Mouse (Mus musculus) forebrain, embryonic 15.5 days (tissue): Measurements from ENCODE around the gene Man2a1. TPM values are rescaled to one million over a fixed set of nuclear protein-coding genes. Genes with fewer than 3 reads are reported as not detected.

Source experiments
- ATAC-seq: fragments of 200-750 bp; cut with Nextera tagmentation; replicated peaks from 2 replicates; pipeline ENCODE4 v1.8.0; 2017; ENCODE audit warnings: mild to moderate bottlenecking, moderate TSS enrichment, moderate library complexity
- H3K27ac ChIP-seq: fragments of 300-500 bp; sonication (generic); replicated peaks from 2 replicates; pipeline ENCODE4 v1.5.1; 2015; ENCODE audit warnings: mild to moderate bottlenecking, inconsistent platforms
- H3K27me3 ChIP-seq: fragments of 300-500 bp; sonication (generic); 2 replicates; pipeline ENCODE4 v1.6.1; 2015; ENCODE audit warnings: inconsistent platforms
- H3K36me3 ChIP-seq: fragments of 300-500 bp; sonication (generic); 2 replicates; pipeline ENCODE4 v1.6.1; 2015; ENCODE audit warnings: mild to moderate bottlenecking, inconsistent platforms
- H3K4me1 ChIP-seq: fragments of 300-500 bp; sonication (generic); 2 replicates; pipeline ENCODE4 v1.6.1; 2015; ENCODE audit warnings: inconsistent platforms
- H3K4me2 ChIP-seq: fragments of 300-500 bp; sonication (generic); replicated peaks from 2 replicates; pipeline ENCODE4 v1.6.1; 2015; ENCODE audit warnings: mild to moderate bottlenecking, inconsistent platforms
- H3K4me3 ChIP-seq: fragments of 300-500 bp; sonication (generic); 2 replicates; pipeline ENCODE4 v1.5.1; 2015; ENCODE audit warnings: mild to moderate bottlenecking, inconsistent platforms
- H3K9ac ChIP-seq: fragments of 300-500 bp; sonication (generic); replicated peaks from 2 replicates; pipeline ENCODE4 v1.6.1; 2015; ENCODE audit warnings: mild to moderate bottlenecking, inconsistent platforms
- H3K9me3 ChIP-seq: fragments of 300-500 bp; sonication (generic); 2 replicates; pipeline ENCODE4 v1.6.1; 2016; ENCODE audit warnings: inconsistent platforms
- WGBS: fragments of 180-500 bp; shearing (Covaris S2); methylation state at CpG from one replicate; pipeline ENCODE4 v1.1.7; 2015; ENCODE audit warnings: mixed read lengths; 5-methylcytosine and 5-hydroxymethylcytosine counted together
- polyA plus RNA-seq: library from polyadenylated mRNA; unstranded; fragments of >200 nt; fragmentation: Nextera tagmentation; extraction: Ambion mirVana; gene quantifications from 2 replicates; pipeline ENCODE4 v1.2.1, GENCODE M21; 2015

Man2a1 gene
- polyA plus RNA-seq, 1 experiment from 2014 or later = 3.4 TPM

GRCm38 (mm10) chr17:64618996-64619395 lies 18.5 kb downstream of the Man2a1 start:
- Histone ChIP-seq H3K9me3 (no peaks in the 10 kb centered on the region), H3K4me2 (no peak overlapping the region), H3K4me3 (no peak overlapping the region), H3K4me1 (no peaks in the 10 kb centered on the region), H3K9ac (no peak overlapping the region), H3K36me3 (no peaks in the 10 kb centered on the region), H3K27me3 (no peaks in the 10 kb centered on the region), H3K27ac (no peak overlapping the region)
- no peak for ATAC-seq
- WGBS = 83% methylated on average over 4 of the region's 4 CpGs

DNA sequence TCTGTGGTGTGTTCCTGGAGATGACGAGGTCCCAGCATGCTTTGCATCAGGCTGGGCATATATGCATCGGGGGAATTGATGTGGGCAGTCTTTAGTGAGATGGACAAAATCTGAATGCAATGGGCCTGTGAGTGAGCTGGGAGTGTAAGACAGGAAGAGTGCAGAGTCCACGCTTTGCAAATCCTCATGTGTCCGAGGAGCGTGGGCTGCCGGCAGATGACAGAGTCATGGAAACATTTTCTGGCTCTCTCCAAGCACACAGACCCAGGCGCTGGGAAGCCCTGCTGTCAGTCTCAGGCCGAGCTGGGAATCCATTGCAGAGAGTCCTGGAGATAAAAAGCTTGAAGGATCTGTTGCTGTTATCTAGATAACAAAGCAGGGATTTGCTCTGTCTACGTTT lies 19.6 kb downstream of the Man2a1 start:
- Histone ChIP-seq H3K36me3 (no peaks in the 10 kb centered on the region), H3K4me2 (no peak overlapping the region), H3K9ac (no peak overlapping the region), H3K4me3 (no peak overlapping the region), H3K4me1 (no peaks in the 10 kb centered on the region), H3K27me3 (no peaks in the 10 kb centered on the region), H3K9me3 (no peaks in the 10 kb centered on the region), H3K27ac (no peak overlapping the region)
- WGBS = 70% methylated on average over 9 of the region's 9 CpGs
- ATAC-seq = no peak

DNA sequence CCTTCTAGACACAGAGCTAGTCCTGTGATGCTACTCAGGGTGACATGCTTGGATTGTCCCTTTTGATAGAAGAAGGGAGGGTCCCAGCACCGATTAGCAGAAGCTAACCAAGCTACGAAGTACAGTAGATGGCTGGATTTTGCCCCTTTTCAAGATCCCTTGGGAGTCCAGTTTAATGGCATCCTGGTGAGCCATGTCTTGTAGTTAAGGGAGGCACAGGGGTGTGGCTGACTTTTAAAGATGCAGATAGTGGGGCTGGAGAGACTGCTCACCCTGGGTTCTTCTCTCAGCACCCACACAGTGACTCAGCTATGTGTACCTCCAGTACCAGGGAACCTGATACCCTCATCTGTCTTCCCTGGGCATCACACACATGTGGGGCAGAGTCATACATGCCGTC lies 20.1 kb downstream of the Man2a1 start:
- WGBS = 91% methylated on average over 3 of the region's 3 CpGs
- Histone ChIP-seq H3K4me3 (no peak overlapping the region), H3K4me2 (no peak overlapping the region), H3K9me3 (no peaks in the 10 kb centered on the region), H3K27me3 (no peaks in the 10 kb centered on the region), H3K36me3 (no peaks in the 10 kb centered on the region), H3K9ac (no peak overlapping the region), H3K27ac (no peak overlapping the region), H3K4me1 (no peaks in the 10 kb centered on the region)
- ATAC-seq = no peak

DNA sequence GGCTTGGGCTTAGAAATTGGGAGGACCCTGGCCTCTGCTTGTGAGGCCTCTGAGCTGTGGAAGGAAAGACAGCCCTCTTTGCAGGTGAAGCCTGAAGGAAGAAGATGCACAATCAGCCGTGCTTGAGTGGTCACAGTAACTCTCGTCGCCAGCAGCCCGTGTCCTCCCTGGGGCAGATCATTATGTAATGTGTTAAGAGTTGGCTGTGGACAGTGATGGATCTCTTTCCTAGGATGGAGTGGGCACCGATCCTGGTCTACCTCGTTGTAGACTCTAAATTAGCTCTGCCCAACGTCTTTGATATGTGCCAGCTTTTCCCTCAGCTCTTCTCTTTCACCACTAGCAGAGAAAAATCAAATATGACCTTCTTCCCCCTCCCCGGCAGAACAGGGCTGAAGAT lies 20.7 kb downstream of the Man2a1 start:
- H3K27ac ChIP-seq = no peak overlapping the region
- no peak for ATAC-seq
- no peaks in the 10 kb centered on the region for H3K4me1 ChIP-seq
- no peak overlapping the region for H3K9ac ChIP-seq
- H3K4me3 ChIP-seq = no peak overlapping the region
- no peak overlapping the region for H3K4me2 ChIP-seq
- 66% methylated on average over 8 of the region's 8 CpGs for WGBS
- H3K36me3 ChIP-seq = no peaks in the 10 kb centered on the region
- no peaks in the 10 kb centered on the region for H3K27me3 ChIP-seq
- no peaks in the 10 kb centered on the region for H3K9me3 ChIP-seq

DNA sequence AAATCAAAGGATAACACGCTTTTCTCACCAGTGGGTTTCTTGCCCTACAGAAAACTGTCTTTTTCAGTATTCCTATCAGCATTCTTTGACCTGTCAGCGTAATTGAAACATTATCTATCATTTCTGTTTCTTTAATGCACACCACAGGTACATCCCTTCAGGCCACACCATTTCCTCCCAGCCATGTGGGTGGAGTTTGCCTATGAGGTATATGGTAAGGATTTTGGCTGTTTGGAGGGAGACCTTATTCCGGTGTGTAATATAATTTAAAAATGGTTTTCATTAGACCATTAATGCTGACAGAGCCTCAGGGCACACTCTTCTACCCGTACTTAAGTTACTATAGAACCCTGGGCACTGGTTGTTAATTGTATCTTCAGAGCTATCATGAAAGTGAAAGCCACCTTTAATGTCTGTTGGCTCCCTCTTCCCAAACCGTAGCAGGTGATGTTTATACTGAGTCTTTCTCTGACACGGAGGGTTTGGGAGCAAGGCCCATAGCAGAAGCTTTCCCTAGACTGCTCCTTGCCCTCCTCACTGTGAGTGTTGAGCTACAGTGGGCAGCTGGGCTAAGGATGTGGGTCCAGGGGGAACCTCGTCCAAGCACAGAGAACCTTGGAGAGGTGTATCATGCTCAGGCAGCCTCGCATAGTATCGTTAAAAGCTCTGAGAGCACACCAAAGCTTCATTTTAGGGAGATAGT lies 21.3 kb downstream of the Man2a1 start:
- H3K9me3 ChIP-seq = no peaks in the 10 kb centered on the region
- no peak for ATAC-seq
- H3K27ac ChIP-seq = no peak overlapping the region
- H3K4me3 ChIP-seq = no peak overlapping the region
- H3K36me3 ChIP-seq = no peaks in the 10 kb centered on the region
- no peak overlapping the region for H3K9ac ChIP-seq
- H3K4me2 ChIP-seq = no peak overlapping the region
- WGBS = 90% methylated on average over 9 of the region's 9 CpGs
- no peaks in the 10 kb centered on the region for H3K27me3 ChIP-seq
- no peaks in the 10 kb centered on the region; the same call in 1 of the 2 replicates for H3K4me1 ChIP-seq

DNA sequence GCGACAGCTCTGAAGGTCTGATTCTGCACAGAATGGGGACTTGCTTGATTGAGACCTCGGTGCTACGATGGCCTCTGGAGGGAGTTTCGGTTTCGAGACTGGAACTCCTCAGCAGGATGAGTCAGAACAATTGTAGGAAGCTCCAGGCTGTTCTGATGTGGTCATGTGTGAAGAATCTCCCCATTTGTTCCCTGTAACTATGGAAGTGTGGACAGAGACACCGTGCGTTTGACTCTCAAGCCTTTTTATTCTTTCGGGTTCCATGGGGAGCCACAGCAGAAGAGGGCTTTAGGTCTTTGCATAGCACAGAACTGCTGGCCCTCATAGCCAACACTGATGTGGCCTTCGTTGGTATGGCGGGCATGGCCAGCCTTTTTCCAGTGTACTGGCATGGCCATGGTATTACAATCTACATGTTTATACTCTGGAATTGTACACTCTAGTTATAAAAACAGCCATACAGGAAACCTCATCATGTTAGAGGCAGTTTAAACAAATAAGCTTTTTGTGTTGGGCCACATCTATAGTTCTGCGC lies 21.9 kb downstream of the Man2a1 start:
- no peak overlapping the region for H3K4me3 ChIP-seq
- WGBS = 80% methylated on average over 11 of the region's 11 CpGs
- H3K9me3 ChIP-seq = no peaks in the 10 kb centered on the region
- no peak for ATAC-seq
- H3K9ac ChIP-seq = no peak overlapping the region
- H3K27ac ChIP-seq = no peak overlapping the region
- no peaks in the 10 kb centered on the region for H3K36me3 ChIP-seq
- no peaks in the 10 kb centered on the region for H3K27me3 ChIP-seq
- H3K4me2 ChIP-seq = no peak overlapping the region
- H3K4me1 ChIP-seq = peaks cover 6% of the 10 kb centered on the region

GRCm38 (mm10) chr17:64624439-64624838 lies 23.9 kb downstream of the Man2a1 start:
- Histone ChIP-seq H3K27me3 (no peaks in the 10 kb centered on the region), H3K4me2 (no peak overlapping the region), H3K27ac (0 out of 2 replicates have a peak overlapping the region, but pooled peaks have one; percentile 9), H3K36me3 (no peaks in the 10 kb centered on the region), H3K4me1 (peaks cover 7% of the 10 kb centered on the region), H3K9ac (no peak overlapping the region), H3K4me3 (no peak overlapping the region), H3K9me3 (no peaks in the 10 kb centered on the region)
- 91% methylated on average over 15 of the region's 15 CpGs for WGBS
- no peak for ATAC-seq

DNA sequence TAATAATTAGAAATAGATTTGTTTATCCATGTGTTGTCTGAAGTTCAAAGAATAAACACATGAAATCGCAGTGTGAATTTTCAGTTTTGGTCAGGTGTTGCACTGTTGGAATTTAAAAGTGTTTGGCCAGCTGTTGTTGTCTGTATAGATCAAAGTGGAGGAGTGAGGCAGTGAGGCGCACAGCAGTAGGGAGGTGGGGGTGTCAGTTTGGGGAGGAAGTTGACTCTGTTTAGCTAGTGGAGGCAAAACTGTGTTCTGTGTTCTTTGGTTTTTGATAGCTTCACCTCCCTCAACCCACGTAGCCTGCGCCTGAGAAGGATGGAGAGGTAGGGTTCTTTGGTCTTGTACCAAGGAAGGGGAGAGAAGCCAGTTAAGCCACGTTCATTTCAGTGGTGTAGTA lies 28.3 kb downstream of the Man2a1 start:
- Histone ChIP-seq H3K27me3 (no peaks in the 10 kb centered on the region), H3K4me1 (peaks cover 7% of the 10 kb centered on the region), H3K27ac (no peak overlapping the region), H3K9me3 (no peaks in the 10 kb centered on the region), H3K4me2 (no peak overlapping the region), H3K9ac (no peak overlapping the region), H3K36me3 (no peaks in the 10 kb centered on the region), H3K4me3 (no peak overlapping the region)
- ATAC-seq = no peak
- WGBS = 90% methylated on average over 5 of the region's 5 CpGs

GRCm38 (mm10) chr17:64629486-64629885 lies 28.9 kb downstream of the Man2a1 start:
- Histone ChIP-seq H3K27me3 (no peaks in the 10 kb centered on the region), H3K4me2 (no peak overlapping the region), H3K9ac (no peak overlapping the region), H3K36me3 (no peaks in the 10 kb centered on the region), H3K4me1 (peaks cover 7% of the 10 kb centered on the region), H3K9me3 (no peaks in the 10 kb centered on the region), H3K4me3 (no peak overlapping the region), H3K27ac (no peak overlapping the region)
- 88% methylated on average over 5 of the region's 5 CpGs for WGBS
- no peak for ATAC-seq

GRCm38 (mm10) chr17:64630506-64630905 lies 30.0 kb downstream of the Man2a1 start:
- H3K27ac ChIP-seq = no peak overlapping the region
- no peaks in the 10 kb centered on the region for H3K27me3 ChIP-seq
- no peaks in the 10 kb centered on the region for H3K36me3 ChIP-seq
- H3K4me1 ChIP-seq = peaks cover 7% of the 10 kb centered on the region
- H3K4me2 ChIP-seq = no peak overlapping the region
- 96% methylated on average over 12 of the region's 12 CpGs for WGBS
- ATAC-seq = no peak
- no peaks in the 10 kb centered on the region for H3K9me3 ChIP-seq
- no peak overlapping the region for H3K4me3 ChIP-seq
- H3K9ac ChIP-seq = no peak overlapping the region

- Histone ChIP-seq H3K4me1 (no peaks in the 10 kb centered on the region), H3K4me3 (no peak overlapping the region), H3K9me3 (no peaks in the 10 kb centered on the region), H3K36me3 (no peaks in the 10 kb centered on the region), H3K27ac (no peak overlapping the region), H3K9ac (no peak overlapping the region), H3K4me2 (no peak overlapping the region), H3K27me3 (no peaks in the 10 kb centered on the region)
- no peak for ATAC-seq
- WGBS = 85% methylated on average over 8 of the region's 8 CpGs
Observed at GRCm38 (mm10) chr17:64637868-64638537, 37.5 kb downstream of the Man2a1 start.

DNA sequence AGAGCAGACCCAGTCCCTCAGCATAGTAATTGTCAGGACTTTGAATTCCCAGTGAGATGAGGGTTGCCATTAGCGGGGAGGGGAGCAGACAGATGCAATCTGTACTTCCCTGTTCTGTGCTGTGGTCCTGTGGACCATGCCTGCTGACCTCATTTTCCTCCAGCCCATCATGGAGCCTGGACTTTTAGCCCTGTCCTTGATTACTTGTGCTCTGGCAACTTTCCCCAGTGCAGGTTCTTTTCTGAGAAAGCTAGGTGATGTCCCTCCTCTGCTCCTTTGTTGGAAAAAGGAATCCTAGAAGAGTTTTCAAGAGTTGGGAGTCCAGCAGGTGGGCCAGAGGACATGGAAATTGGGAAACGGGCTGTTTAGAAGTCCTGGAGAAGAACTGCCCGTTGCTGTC lies 40.8 kb downstream of the Man2a1 start:
- WGBS = 81% methylated on average over 3 of the region's 3 CpGs
- Histone ChIP-seq H3K4me2 (no peak overlapping the region), H3K27me3 (no peaks in the 10 kb centered on the region), H3K27ac (no peak overlapping the region), H3K9ac (no peak overlapping the region), H3K9me3 (no peaks in the 10 kb centered on the region), H3K4me3 (no peak overlapping the region), H3K36me3 (no peaks in the 10 kb centered on the region), H3K4me1 (no peaks in the 10 kb centered on the region)
- ATAC-seq = no peak
